Mouse (Mus musculus): ENCODE results near the gene Scn11a.

Scn11a gene

DNA sequence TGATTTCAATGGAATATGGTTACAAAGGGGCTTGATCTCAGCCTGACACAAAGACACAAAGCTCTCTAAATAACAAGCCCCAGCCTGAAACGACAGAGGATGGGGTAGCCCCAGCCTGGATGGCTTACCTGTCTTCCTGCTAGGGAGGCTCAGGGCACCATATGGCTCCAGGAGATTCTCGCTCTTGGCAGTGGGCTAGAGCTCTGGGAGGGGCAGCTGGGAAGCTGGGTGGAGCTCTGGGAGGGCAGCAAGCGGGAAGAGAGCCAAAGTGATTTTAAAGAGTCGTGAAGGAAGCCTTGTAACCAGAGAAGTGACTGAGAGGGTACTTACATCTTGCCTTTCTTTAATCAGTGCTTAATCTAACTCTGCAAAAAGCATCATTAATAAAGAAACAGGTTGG is at the start of gene Scn11a:
Scn11a (minus strand) TSS at position 160 of the 400 bp plus-strand sequence.
- DNase-seq (ENCODE audit: low spot score) = no peak

DNA sequence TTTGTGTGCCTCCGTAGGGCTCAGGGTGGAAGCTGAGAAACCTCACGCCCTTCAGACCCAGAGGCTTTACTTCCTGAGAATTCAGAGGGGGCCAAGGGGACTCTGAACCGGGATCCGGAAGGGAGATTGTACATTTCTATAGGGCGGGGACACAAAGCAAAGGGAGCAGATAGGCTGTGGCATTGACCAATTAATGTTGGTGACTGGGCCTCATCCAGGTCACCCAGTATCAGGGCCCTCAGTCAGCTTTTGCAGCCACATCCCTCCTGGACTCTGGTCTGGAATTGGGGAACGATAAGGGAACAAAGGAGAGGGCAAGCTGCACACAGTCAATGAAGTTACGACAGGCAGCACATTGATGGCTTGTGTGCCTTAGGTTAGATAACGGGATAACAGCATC is 28.9 kb upstream of the Scn11a start:
- no peak for DNase-seq (ENCODE audit: low spot score)

DNA sequence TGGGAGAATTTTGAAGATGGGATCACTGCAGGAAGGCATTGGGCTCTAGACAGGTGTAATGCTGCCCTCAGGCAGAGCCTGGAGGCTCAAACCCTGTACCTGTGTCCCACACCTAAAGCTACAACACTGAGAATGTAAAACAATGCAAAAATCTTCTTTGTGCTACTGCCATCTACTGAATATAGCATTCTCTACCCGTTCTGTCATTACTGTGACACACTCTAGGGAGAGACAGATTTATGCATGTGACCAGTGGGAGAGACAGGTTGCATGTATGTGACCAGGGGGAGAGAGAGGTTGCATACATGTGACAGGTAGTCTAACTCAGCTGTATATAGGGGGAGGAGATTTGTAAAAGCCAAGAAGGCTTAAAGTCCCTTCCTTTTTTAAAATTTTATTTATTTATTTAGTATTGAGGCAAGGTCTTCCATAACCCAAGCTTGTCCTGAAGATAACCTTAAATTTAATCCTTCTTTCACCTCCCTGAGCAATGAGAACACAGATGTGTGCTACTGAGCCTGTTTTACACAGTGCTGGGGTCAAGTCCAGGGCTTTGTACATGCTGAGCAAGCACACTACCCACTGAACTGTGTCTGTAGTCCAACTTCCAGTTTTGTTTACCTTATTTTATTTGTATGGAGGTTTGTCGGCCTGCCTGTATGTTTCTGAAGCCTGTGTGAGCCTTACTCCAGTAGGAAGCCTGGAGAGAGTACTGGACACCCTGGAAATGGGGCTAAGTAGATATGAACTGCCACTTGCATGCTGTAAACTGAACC is 28.0 kb upstream of the Scn11a start:
- DNase-seq (ENCODE audit: low spot score) = no peak

DNA sequence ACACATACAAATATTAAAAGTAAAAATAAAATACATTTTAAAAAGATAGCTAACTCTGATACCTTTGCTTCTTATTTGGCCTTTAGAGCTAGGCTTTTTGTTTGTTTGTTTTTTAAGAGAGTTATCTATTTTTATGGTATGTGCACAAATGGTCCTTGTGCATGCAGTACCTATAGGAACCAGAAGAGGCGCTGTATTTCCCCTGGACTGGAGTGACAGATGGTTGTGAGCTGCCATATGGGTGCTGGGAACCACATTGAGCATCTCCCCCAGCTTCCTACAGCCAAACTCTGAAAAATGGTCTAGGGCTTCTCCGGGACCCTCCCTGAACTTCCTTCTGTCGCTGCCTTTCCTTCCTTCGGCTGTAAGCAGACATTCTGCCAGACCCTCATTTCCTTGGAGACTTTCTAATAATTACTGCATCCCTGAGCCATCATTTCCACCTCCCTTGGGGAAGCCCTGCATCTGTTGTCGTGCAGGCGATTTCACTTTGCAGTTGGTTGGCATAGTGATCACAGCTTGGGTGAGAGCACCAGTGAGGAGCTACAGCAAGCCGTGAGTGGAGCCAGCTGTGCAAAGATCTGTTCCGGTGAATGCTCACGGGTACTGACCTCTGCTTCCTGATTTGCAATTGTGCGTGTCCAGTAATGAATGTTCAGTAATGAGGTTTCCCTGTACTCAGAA is 27.2 kb upstream of the Scn11a start:
- no peak for DNase-seq (ENCODE audit: low spot score)

DNA sequence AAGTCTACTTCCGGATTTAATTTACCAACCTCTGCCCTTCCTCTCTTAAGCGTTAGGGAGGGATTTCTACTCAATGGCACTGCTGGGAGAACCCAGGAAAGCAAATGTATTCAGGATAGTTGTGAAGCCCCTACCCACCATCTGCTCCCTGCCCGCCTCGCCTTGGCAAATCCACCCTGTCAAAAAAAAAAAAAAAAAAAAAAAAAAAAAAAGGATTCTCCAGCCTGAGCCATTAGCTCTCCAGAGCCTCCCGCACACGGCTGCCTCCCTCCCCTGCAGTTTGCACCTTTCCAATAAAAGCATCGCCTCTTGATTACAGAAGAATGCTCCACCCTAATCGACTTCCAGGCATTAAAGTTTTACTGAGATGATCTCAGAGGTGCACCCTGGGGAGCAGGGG is 24.0 kb upstream of the Scn11a start:
- DNase-seq (ENCODE audit: low spot score) = no peak

DNA sequence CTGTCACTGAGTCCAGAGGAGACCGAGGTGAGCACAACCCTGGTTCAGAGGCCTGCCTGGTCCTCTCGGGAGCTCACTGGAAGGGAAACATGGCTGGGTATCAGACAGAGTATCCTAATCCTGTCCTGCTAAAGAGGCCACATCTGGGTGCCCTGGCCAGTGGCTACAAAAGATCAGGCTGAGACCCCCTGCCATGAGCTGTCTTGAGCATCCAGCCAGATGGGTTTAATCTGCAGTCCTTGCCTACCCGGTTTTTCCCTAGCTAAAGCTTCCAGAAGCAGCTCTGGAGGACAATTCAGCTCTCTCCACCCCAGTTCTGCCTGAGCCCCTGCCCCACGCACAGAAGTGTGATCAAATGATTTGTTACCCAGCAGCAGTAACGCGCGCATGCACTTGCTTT is 23.4 kb upstream of the Scn11a start:
- DNase-seq (ENCODE audit: low spot score) = no peak

DNA sequence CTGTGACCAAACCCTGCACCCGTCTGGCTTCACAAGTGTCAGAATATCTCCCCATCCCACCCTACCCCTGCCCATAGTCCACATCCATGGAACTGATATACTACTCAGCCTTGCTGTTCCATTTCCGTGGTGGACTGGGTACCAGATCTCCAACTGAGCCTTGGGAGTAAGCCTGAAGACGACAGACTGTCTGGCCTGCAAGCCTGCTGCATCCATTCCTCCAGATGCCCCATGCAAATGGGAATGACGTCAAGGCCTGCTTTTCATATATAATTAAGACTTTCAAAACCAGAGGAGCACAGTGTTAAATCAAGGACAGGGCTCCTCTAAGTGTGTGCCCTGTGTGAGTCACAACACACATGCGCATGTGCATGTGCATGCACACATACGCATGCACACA is 21.9 kb upstream of the Scn11a start:
- no peak for DNase-seq (ENCODE audit: low spot score)

DNA sequence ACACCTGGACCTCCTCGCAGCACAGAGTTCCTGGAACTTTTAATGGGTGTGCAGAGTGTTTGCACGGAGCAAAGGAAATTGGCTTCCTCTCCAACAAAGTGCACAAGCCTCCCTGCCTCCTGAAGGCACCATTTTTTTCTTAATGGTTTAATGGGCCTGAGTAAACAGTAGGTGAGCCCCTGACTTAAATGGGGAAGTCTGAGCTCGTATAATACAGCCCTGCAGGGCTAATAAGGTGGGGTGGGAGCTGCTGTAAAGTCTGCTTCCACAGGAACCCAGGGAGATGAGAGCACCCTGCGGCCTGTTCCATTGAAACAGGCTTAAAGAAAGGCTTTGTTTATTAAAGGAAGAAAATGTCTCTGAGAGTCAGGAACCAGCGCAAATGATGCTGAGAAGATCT is 19.5 kb upstream of the Scn11a start:
- no peak for DNase-seq (ENCODE audit: low spot score)

DNA sequence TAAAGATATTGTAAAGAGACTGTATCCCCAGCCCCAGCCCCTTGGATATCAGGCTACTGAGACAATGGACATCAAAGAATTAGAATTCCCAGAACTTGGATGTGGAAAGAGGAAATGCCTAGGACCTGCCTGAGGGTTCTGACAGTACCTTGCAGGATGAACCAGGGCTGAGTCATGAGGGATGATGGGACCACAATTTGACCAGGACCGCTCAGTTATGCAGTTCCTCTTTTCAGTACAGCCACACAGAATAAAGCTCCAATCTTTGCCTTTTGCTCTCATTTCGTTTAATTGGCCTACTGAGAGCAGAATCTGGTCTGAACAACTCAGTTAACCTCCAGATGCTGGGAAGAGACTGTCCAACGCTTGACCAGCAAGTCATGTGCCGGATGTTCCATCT is 18.3 kb upstream of the Scn11a start:
- no peak for DNase-seq (ENCODE audit: low spot score)

DNA sequence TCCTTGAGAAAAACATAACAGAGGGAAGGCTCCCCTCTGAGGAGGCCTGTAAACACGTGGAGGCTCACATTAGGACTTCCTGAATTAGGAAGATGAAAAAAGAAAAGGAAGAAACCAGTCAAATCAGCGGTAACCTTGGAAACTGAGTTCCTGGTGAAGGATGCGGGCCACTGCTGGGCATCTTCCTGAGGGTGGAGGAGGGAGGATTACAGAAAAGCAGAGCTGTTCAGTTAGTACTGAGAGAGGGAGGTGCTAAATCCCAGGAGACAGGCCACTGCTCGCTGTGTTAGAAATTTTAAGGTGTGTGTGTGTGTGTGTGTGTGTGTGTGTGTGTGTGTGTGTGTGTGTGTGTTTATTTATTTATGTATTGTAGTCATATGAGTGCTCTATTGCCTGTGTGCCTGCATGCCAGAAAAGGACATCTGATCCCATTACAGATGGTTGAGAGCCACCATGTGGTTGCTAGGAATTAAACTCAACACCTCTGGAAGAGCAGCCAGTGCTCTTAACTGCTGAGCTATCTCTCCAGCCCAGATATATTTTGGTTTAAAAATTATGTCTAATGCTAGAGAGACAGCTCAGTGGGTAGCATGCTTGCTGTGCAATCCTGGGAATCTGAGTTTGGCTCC is 17.4 kb upstream of the Scn11a start:
- DNase-seq (ENCODE audit: low spot score) = no peak

DNA sequence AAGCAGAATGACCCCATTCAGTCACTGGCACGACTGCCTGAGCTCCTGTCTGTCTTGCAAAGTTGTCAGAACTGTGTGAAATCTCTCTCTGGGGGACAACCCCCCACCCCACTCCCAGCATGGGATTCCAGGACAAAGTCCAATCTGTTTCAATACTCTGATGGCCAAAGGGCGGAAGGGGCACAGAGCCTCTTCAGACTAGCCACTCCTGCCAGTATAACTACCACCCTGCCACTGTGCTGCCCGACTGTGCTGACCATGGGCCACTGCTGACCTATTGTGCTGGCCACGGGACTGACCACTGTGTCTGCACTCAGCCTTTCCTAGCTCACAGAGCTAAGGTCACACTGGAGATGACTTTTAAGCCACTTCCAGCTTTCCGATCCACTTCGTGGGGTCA is 16.8 kb upstream of the Scn11a start:
- no peak for DNase-seq (ENCODE audit: low spot score)

DNA sequence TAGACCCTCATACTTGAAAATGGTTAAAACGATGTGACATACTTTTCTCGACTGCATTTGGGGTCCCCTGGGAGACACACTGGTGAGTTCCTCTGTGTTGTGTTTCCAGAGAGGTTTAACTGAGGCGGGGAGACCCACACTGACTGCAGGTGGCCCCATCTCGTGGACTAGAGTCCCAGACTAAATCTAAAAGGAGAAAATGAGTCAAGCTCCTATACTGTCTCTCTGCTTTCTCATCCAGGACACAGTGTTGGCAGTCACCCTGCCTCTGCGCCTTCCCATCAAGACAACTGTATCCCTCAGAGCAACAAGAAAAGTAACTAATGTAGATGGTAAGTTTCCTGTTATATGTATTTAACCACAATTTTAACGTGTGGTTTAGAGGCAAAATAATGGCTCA is 15.9 kb upstream of the Scn11a start:
- DNase-seq (ENCODE audit: low spot score) = no peak

DNA sequence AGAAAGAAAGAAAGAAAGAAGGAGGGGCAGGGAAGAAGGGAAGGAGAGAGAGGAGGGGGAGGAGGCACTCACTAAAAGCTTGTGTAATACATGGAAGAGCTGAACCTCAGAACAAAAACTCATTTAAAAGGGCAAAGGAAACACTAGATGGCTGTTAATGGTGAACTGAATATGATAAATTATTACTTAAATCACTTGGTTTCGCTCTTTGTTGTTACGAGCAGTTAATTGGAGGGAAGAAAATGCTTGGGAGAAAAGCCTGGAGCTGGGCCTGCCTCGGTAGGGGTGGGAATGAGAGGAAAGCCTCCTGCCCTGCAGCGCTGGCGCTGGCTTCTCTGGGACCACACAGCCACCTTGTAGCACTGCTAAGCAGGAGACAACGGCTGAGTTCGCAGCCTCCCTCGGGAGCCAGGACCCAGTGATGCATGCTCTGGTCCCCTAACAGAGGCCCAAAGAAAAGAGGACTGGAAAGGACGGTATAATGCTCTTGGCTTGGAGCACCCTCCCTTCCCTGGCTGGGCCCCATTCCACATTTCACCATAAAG is 10.4 kb upstream of the Scn11a start:
- DNase-seq (ENCODE audit: low spot score) = no peak

DNA sequence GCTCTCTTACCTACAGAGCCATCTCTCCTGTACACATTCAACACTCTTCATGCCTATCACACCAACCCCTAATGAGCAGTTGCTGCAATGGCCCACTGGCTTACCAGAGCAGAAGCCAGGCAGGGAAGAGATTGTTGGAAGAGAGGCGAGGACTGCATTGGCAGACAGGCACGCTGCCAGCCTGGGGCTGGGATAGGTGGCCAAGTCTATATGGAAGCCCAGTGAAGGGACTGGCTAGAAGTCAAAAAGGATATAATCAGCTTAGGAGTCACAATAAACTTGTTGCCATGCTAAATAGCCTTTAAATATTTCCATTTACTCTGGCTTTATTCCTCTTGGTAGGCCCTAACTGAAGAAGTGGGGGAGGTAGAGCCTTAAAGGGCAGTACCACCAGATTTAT is 5.7 kb upstream of the Scn11a start:
- no peak for DNase-seq (ENCODE audit: low spot score)

DNA sequence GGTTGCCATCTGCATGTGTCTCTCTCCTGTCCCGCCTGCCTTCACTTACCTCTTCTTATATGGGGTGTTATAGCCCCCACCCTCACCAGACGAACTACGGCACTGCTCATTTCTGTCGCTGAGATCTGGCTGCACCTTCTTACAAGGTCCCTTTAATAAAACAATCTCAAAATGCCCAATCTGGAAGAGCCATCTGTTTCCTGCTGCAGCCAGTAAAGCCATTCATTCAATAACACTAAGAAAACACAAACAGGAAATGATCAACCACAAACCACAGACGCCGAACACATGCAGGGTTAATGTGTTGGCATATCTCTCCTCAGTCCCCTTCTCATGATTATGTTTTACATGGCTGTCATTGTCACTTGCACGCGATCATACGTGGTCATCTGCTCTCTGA is 1.5 kb downstream of the Scn11a start:
- DNase-seq (ENCODE audit: low spot score) = no peak

DNA sequence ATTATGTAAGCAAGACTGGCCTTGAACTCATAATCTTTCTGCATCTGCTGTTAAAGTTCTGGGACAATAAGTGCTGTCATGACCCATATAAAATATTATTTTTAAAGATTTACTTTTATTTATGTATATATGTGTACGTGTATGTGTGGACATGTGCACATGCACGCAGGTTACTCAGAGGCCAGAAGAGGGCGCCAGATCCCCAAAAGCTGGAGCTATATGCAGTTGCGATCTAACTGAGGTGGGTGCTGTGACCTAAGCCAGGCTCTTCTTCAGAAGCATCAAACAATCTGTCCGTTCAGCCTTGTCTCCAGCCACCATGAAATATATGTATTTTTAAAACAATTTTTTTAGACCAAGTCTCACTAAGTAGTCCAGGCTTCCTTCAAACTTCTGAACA is 11.6 kb downstream of the Scn11a start:
- DNase-seq (ENCODE audit: low spot score) = no peak

DNA sequence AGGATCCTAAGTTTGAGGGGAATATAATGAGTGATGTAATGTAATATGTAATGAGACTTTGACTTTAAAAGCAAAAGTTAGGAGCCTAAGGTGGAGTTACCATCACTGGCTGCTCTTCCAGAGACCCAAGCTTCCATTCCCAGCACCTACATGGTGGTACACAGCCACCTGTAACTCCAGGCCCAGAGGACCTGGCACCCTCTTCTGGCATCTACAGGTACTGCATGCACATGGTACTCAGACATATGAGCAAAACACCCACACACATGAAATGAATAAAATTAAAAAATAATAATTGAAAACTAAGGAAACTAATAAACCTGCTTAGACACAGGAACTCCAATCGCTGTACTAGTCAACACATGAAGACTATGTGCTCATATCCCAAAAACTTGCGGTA is 18.8 kb downstream of the Scn11a start:
- DNase-seq (ENCODE audit: low spot score) = no peak

DNA sequence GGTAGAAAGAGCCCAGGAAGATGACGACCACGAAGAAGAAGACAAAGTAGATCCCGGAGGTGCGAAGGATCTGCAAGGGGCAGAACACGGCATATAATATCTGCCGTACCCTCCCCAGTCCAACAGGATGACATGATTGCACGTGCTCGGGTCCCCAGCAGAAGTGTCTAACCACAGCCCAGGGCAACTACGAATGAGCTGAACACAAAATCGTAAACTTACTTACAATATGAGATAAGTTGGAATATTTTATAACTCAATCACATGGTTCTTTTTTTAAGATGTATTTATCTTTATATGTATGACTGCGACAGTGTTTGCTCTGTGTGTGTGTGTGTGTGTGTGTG is 20.8 kb downstream of the Scn11a start:
- DNase-seq (ENCODE audit: low spot score) = no peak

DNA sequence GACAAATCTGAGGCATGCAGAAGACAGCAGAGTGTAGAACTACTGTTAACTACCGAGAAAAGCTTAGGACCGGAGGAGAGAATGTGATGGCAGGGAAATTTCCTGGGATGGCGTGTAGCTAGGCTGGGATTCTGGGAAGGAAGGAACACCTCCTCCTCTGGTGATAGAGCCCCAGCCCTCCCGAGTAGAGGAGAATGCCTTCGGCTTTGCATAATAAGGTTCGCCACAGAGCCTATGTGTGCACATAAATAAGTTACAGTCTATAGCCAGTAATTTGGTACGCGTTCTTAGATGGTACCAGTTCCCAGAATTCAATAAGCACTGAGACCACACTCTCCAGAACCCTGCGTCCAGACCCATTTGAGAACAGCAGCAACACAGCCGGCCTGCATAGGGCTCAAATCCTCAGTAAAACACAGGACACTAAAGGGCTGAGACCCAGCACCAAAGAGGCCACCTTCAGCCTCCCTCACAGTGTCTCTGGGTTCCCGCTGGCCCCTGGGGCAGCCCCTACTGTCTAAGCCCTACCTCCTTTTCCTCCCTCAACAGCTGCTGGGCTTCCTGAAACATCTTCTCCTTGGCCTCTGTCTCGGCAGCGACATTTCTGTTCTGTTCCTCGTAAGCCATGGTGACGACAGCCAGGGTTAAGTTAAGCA is 21.3 kb downstream of the Scn11a start:
- no peak for DNase-seq (ENCODE audit: low spot score)

DNA sequence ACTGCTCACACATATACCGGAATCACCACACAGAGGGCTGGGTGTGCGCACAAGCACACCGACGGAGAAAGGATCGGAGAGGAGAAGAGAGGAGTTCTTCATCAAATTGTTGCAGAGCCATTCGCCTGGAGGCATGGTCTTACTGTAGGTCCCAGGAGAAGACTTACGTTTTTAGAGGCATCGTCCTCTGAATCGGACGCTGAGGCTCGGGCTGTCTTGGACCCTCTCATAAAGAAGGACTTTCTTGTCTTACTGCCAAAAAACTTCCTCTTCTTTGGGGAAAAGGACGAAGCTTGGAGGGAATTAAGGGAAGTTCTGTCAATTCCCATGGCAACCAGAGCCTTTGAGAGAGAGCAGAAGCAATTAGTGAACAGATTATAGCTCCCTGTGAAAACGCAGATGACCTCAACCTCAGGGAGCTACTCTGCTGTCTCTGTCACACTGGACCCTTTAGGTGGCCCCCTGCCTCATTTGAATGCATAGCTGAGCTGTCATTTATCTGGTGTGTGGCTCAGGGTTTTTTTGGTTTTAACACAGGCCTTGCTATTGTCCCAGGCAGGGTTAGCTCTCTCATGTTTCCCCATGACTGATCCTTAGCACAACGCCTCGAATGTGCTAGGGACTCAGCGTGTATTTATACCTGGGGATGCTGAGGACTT is 22.0 kb downstream of the Scn11a start:
- no peak for DNase-seq (ENCODE audit: low spot score)

DNA sequence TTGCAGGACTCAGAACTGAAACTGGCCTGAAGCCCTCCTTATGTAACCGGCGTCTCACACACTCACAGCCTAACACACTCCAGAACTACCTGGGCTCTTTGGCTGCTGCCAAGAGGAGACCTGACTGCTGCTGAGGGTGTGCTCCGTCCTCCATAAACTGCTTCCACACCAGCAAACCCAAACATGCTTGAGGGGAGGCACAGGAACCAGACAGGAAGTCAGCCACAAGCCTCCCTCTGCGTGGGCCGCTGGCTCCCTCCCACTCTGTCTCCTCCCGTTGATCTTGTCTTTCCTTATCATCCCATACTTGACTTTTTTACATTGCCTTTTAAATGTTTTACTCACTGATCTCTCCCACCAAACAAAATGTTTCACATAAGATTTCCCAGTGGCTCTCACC is 23.8 kb downstream of the Scn11a start:
- DNase-seq (ENCODE audit: low spot score) = peak; percentile 16

DNA sequence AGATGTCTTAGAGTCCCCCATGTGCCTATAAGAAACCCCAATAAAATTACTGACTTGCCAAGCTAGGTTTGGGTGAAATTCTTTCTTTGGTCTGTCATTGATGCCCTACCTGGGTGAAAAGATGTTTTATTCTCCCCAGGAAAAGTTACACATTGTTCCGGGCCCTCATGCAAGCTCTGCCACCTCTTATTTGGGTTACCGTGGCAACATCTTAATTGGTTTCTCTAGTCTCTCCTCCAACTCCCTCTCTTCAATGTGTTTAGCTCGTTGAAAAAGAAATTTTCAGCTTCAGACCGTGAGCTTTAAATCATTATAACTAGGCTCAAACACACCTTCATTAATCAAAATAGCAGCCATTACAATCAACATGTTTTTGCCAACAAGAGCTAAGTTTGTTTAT is 28.5 kb downstream of the Scn11a start:
- no peak for DNase-seq (ENCODE audit: low spot score)
